Mouse (Mus musculus) intestine, embryonic 15.5 days (tissue): ENCODE measurements around the gene Cacna2d3. TPM values are rescaled to one million over a fixed set of nuclear protein-coding genes. Genes with fewer than 3 reads are reported as not detected.

ENCODE experiments used
- ATAC-seq: fragments of 200-750 bp; cut with Nextera tagmentation; 2 replicates; pipeline ENCODE4 v1.8.0; 2017; ENCODE audit warnings: moderate TSS enrichment, moderate library complexity
- H3K27ac ChIP-seq: fragments of 300-500 bp; sonication (generic); 2 replicates; pipeline ENCODE4 v1.5.1; 2015; ENCODE audit warnings: mild to moderate bottlenecking, inconsistent platforms
- H3K27me3 ChIP-seq: fragments of 300-500 bp; sonication (generic); replicated peaks from 2 replicates; pipeline ENCODE4 v1.6.1; 2015; ENCODE audit warnings: inconsistent platforms
- H3K36me3 ChIP-seq: fragments of 300-500 bp; sonication (generic); 2 replicates; pipeline ENCODE4 v1.6.1; 2015; ENCODE audit warnings: inconsistent platforms
- H3K4me1 ChIP-seq: fragments of 300-500 bp; sonication (generic); replicated peaks from 2 replicates; pipeline ENCODE4 v1.6.1; 2015; ENCODE audit warnings: inconsistent platforms
- H3K4me2 ChIP-seq: fragments of 300-500 bp; sonication (generic); replicated peaks from 2 replicates; pipeline ENCODE4 v1.6.1; 2015; ENCODE audit warnings: mild to moderate bottlenecking, inconsistent platforms
- H3K4me3 ChIP-seq: fragments of 300-500 bp; sonication (generic); replicated peaks from 2 replicates; pipeline ENCODE4 v1.5.1; 2015; ENCODE audit warnings: inconsistent platforms
- H3K9ac ChIP-seq: fragments of 300-500 bp; sonication (generic); 2 replicates; pipeline ENCODE4 v1.6.1; 2015; ENCODE audit warnings: inconsistent platforms
- H3K9me3 ChIP-seq: fragments of 300-500 bp; sonication (generic); 2 replicates; pipeline ENCODE4 v1.6.1; 2016; ENCODE audit warnings: inconsistent platforms
- WGBS: fragments of 180-500 bp; shearing (Covaris S2); methylation state at CpG from one replicate; pipeline ENCODE4 v1.1.7; 2015; 5-methylcytosine and 5-hydroxymethylcytosine counted together
- polyA plus RNA-seq: library from polyadenylated mRNA; unstranded; fragments of >200 nt; fragmentation: Nextera tagmentation; extraction: Ambion mirVana; gene quantifications from 2 replicates; pipeline ENCODE4 v1.2.1, GENCODE M21; 2015

Cacna2d3 gene
- polyA plus RNA-seq, 1 experiment from 2014 or later, result 1.4 TPM

DNA sequence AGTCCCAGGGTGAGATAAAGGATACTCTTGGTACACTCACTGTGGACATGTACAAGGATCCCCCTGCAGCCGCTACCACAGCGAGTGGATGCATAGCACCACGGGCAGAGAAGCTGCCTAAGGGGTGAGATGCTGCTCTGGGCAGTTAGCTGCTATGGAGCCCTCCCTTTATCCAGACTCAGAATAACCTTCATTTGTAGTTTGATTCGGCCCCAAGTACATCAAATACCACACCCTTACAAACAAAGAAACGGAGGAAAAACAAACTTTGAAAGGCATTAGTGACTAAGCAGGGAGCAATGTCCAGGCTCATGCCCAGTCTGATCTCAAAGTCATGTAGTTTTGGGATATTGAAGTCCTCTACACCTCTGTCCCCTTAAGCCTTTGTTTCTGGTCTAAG lies 386.8 kb downstream of the Cacna2d3 start:
- no peaks in the 10 kb centered on the region for H3K27me3 ChIP-seq
- H3K4me1 ChIP-seq, result no peaks in the 10 kb centered on the region
- no peak overlapping the region for H3K4me2 ChIP-seq
- ATAC-seq, result no peak
- no peaks in the 10 kb centered on the region for H3K36me3 ChIP-seq
- no peak overlapping the region for H3K9ac ChIP-seq
- no peaks in the 10 kb centered on the region for H3K9me3 ChIP-seq
- H3K4me3 ChIP-seq, result no peak overlapping the region
- 76% methylated on average over 5 of the region's 5 CpGs for WGBS
- no peak overlapping the region for H3K27ac ChIP-seq

DNA sequence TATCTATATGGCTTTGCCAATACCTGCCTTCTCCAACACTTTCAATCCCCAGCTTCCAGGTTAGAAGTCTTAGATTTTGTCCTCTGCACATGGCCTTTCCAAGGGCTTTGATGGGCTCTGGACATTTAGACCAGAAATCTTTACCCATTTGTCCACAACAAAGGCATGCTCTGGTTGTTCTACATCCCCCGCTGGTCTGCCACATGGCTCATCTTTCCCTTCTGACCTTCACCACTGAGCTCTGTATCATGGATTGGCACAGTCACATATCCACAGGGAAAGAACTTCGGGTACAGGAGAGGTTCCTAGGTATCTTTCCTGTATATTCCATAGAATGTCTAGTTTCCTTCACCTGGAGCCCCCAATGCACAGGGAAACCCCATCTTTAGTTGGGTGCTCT lies 387.4 kb downstream of the Cacna2d3 start:
- Histone ChIP-seq H3K4me1 (no peaks in the 10 kb centered on the region), H3K27ac (no peak overlapping the region), H3K27me3 (no peaks in the 10 kb centered on the region), H3K36me3 (no peaks in the 10 kb centered on the region), H3K9me3 (no peaks in the 10 kb centered on the region), H3K9ac (no peak overlapping the region), H3K4me3 (no peak overlapping the region), H3K4me2 (no peak overlapping the region)
- no peak for ATAC-seq
- WGBS, result 81% methylated on average over 2 of the region's 2 CpGs

DNA sequence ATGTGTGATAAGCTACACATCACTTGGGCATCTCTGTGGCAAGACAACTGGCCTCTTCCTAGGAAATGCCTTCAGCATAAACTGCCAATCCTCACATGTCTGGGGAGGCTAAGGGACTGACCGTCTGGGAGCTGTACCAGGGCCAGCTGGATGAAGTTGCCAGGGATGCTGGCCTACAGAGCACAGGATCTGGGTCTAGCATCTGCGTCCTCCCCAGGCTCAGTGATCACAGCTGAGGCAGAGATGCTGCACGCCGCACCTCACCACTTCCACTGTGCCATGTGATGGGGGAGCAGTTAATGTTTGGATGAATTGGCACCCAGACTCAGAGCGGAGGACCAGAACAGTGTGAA lies 397.3 kb downstream of the Cacna2d3 start:
- WGBS, result 89% methylated on average over 5 of the region's 5 CpGs
- H3K4me2 ChIP-seq, result no peak overlapping the region
- H3K4me3 ChIP-seq, result no peak overlapping the region
- no peak for ATAC-seq
- no peak overlapping the region for H3K9ac ChIP-seq
- H3K36me3 ChIP-seq, result no peaks in the 10 kb centered on the region
- no peaks in the 10 kb centered on the region for H3K9me3 ChIP-seq
- no peaks in the 10 kb centered on the region for H3K4me1 ChIP-seq
- no peaks in the 10 kb centered on the region for H3K27me3 ChIP-seq
- H3K27ac ChIP-seq, result no peak overlapping the region

DNA sequence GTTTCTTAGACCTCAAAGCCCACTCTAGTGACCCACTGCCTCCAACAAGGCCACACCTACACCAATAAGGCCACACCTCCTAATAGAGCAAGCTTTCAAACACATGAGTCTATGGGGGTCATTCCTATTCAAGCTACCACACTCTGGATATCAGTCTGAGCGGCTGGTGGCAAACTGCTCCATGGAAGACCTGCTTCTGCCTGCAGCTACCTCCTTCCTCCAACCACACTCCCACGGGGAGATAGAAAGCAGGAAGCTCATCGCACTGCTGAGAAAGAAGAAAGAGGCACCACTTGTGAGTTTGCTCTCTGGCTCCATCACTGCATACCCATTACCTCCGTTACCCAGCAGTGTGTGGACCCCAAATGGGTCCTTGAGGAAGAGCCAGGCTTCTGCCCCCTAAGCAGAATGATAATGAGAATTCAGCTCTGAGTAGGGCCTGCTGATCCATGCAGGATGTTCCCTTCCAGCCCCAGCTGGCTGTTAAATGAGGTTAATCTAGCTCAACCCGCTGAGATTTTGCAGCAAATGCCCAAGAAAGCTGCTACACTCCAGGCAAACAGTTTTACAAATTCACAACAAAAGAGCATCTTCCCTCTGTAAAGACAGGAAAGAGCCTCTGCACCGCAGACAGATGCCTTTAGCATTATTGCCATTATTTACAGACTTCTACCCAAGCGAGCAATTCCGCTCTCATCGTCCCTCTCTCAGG lies 397.8 kb downstream of the Cacna2d3 start:
- no peak overlapping the region for H3K27ac ChIP-seq
- no peak overlapping the region for H3K4me2 ChIP-seq
- WGBS, result 79% methylated on average over 9 of the region's 9 CpGs
- H3K4me1 ChIP-seq, result no peaks in the 10 kb centered on the region
- H3K36me3 ChIP-seq, result no peaks in the 10 kb centered on the region
- no peaks in the 10 kb centered on the region for H3K27me3 ChIP-seq
- H3K9ac ChIP-seq, result no peak overlapping the region
- H3K9me3 ChIP-seq, result no peaks in the 10 kb centered on the region
- no peak overlapping the region for H3K4me3 ChIP-seq
- no peak for ATAC-seq

DNA sequence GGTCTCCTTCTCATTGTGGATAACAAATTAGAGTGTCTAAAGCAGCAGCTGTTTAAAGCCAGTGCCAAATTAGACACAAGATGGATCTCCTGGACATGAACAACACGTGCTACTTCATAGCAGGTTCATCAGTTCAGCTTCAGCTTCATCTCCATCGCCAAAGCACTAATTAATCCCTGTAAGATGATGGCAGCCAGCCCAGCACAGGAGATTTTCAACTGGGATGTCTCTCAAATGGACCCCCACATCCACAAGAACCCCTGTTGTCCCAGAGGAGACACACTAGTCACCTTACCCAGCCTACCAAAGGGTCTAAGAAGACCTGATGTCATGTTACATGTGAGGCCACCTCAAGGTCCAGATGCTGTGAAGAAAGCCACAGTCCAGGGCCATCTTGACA lies 408.2 kb downstream of the Cacna2d3 start:
- H3K27ac ChIP-seq, result no peak overlapping the region
- ATAC-seq, result no peak
- 77% methylated on average over 2 of the region's 2 CpGs for WGBS
- no peak overlapping the region for H3K4me3 ChIP-seq
- H3K9me3 ChIP-seq, result no peaks in the 10 kb centered on the region
- H3K27me3 ChIP-seq, result no peaks in the 10 kb centered on the region
- H3K9ac ChIP-seq, result no peak overlapping the region
- no peak overlapping the region for H3K4me2 ChIP-seq
- no peaks in the 10 kb centered on the region for H3K36me3 ChIP-seq
- H3K4me1 ChIP-seq, result no peaks in the 10 kb centered on the region

DNA sequence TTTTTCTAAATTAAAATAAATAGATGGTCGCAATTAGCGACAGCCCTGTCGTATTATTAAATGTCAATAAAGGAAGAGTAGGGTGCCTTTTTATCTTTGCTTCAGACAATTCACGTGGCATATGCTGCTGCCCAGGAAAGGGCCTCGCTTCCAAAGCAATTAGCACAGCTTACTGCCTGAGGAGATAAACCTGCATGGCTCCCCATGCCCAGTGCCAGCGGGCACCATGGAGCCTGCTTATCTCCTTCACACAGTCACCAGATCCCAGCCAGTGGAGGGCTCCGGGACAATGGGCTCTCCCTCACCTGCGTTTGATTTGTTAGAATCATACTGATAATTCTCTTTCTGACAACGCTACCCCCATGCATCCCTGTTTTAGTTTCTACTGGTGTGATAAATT lies 416.0 kb downstream of the Cacna2d3 start:
- Histone ChIP-seq H3K4me2 (no peak overlapping the region), H3K27me3 (no peaks in the 10 kb centered on the region), H3K9ac (no peak overlapping the region), H3K9me3 (no peaks in the 10 kb centered on the region), H3K27ac (no peak overlapping the region), H3K4me1 (no peaks in the 10 kb centered on the region), H3K4me3 (no peak overlapping the region), H3K36me3 (no peaks in the 10 kb centered on the region)
- no peak for ATAC-seq
- WGBS, result 76% methylated on average over 9 of the region's 9 CpGs

DNA sequence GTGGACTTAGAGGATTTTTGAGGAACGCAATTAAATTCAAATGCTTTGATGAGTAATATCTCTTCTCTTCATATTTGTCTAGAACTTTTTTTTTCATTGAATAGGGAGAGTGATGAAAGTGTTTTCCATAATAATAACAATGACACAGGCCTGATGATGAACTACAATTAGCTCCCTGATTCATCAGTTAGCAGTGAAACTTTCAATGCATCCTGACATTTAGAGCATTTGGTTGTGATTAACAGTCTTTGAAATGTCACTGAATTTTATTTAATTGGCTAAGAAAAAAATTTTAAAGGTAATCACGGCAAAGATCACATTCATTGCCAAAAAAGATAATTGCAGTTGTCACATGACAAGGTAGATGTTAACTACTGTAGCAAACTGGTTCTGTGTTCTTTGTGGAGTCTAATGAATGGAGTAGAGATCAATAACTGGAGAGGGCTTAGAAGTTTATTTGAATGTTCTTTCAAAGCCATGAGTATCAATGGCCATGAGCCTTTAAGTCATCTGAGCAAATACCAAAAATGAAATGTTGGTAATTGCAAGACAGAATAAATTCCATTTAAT lies 425.4 kb downstream of the Cacna2d3 start:
- no peak for ATAC-seq
- H3K27me3 ChIP-seq, result no peaks in the 10 kb centered on the region
- H3K4me3 ChIP-seq, result no peak overlapping the region
- H3K9me3 ChIP-seq, result no peaks in the 10 kb centered on the region
- H3K4me1 ChIP-seq, result no peaks in the 10 kb centered on the region
- no peak overlapping the region for H3K27ac ChIP-seq
- no peaks in the 10 kb centered on the region for H3K36me3 ChIP-seq
- WGBS, result 80% methylated on average over 2 of the region's 2 CpGs
- H3K4me2 ChIP-seq, result no peak overlapping the region
- no peak overlapping the region for H3K9ac ChIP-seq

DNA sequence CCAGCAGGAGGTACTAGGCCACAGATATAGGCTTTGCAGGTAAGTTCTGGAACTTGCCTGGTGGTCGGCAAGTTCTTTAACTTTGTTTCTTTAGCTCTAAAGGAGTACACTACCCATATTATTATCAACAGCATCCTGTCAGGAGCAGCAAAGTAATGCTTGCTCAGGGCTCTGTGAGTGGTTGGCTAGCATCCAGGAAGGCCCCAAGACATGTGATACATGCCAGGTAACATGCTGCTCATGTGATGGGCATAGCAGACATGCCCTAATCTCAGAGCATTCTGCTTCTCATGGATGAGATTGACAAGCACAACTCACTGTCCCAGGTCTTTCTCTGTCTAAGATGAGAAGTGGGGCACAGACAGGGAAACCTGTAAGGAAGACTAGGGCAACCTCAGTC lies 442.8 kb downstream of the Cacna2d3 start:
- H3K27ac ChIP-seq, result no peak overlapping the region
- no peaks in the 10 kb centered on the region for H3K9me3 ChIP-seq
- H3K4me1 ChIP-seq, result no peaks in the 10 kb centered on the region
- WGBS, result 91% methylated on average over 1 of the region's 1 CpGs
- no peak for ATAC-seq
- H3K27me3 ChIP-seq, result no peaks in the 10 kb centered on the region
- no peaks in the 10 kb centered on the region for H3K36me3 ChIP-seq
- no peak overlapping the region for H3K4me2 ChIP-seq
- H3K9ac ChIP-seq, result no peak overlapping the region
- no peak overlapping the region for H3K4me3 ChIP-seq

DNA sequence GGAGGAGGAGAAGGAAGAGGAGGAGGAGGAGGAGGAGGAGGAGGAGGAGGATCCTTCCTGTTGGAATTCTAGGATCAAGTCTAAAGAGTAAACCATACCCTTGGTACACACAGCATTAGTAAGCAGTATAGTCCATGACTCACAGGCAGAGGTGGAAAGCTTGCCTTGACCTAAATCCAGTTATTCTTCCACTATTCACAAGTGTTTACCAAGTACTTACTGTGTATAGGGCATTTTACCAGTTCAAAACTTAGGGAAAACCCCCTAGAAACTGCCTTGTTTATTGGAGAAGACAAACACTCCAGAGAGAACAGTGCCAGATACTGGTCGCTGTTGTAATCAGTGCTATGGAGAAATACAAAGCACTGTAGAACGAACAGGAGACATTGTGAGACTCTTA lies 443.3 kb downstream of the Cacna2d3 start:
- H3K9me3 ChIP-seq, result no peaks in the 10 kb centered on the region
- 73% methylated on average over 2 of the region's 2 CpGs for WGBS
- H3K4me2 ChIP-seq, result no peak overlapping the region
- no peak overlapping the region for H3K27ac ChIP-seq
- ATAC-seq, result no peak
- H3K4me3 ChIP-seq, result no peak overlapping the region
- no peaks in the 10 kb centered on the region for H3K36me3 ChIP-seq
- no peaks in the 10 kb centered on the region for H3K27me3 ChIP-seq
- H3K9ac ChIP-seq, result no peak overlapping the region
- no peaks in the 10 kb centered on the region for H3K4me1 ChIP-seq

DNA sequence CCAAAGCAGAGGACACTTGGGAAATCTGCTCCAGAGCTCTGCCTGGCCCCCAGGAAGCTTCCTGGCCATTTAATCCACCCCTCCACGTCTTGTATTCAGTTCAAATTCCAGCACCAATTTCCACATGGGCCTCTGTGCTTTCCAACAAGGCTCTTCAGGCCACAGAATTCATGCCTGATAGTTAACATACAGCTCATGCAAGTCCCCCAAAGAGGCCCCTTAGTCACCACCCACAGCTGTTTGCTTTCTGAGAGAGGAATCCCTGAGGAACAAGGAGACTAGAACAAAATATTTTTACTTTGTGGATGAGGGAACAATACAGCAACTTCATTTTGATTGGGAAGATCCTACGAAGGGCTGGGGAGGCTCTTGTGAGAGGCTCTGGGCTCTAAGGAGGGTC lies 444.0 kb downstream of the Cacna2d3 start:
- Histone ChIP-seq H3K27me3 (no peaks in the 10 kb centered on the region), H3K36me3 (no peaks in the 10 kb centered on the region), H3K4me1 (no peaks in the 10 kb centered on the region), H3K9ac (no peak overlapping the region), H3K4me2 (no peak overlapping the region), H3K27ac (no peak overlapping the region), H3K9me3 (no peaks in the 10 kb centered on the region), H3K4me3 (no peak overlapping the region)
- no peak for ATAC-seq
- 46% methylated on average over 2 of the region's 2 CpGs for WGBS

DNA sequence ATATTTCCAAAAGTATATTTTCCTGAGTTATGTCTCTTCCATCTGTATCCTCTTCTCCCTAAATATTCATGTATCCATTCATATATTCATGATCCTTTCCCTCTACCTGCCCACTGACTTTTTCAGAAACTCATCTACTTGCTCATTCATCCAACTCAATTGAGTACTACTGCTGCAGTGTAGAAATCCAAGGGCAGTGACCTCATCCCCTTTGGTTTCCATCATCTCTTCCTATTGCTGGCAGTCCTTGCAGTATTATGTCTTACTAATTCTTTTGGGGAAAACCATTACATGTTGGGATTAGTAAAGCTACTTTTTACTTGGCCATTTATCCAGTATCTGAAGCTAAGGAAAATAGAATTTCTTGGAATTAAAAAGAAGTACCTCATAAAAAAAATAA lies 447.8 kb downstream of the Cacna2d3 start:
- H3K9ac ChIP-seq, result no peak overlapping the region
- no peak overlapping the region for H3K27ac ChIP-seq
- H3K9me3 ChIP-seq, result no peaks in the 10 kb centered on the region
- no peaks in the 10 kb centered on the region for H3K4me1 ChIP-seq
- no peak overlapping the region for H3K4me3 ChIP-seq
- no peak for ATAC-seq
- H3K4me2 ChIP-seq, result no peak overlapping the region
- H3K27me3 ChIP-seq, result no peaks in the 10 kb centered on the region
- no peaks in the 10 kb centered on the region for H3K36me3 ChIP-seq

DNA sequence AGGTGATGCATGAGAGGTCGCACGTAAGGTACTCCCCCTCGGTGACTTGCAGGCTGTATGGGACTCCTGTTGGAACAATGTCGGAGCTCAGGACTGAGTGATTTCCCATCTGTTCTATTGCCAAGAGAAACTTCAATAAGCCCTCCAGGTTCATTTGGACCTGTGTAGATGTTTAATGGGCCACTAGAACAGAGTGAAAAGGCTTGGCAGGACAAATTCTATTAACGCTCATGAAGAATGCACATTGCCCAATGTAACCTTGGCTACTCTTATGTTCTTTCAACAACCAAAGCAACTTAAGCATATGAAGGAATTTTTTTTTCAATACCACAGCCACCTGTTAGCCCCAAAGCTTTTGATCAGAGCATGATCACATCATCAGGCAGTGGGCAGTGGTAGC lies 451.1 kb downstream of the Cacna2d3 start:
- no peak overlapping the region for H3K27ac ChIP-seq
- H3K4me1 ChIP-seq, result no peaks in the 10 kb centered on the region
- no peaks in the 10 kb centered on the region for H3K36me3 ChIP-seq
- no peak overlapping the region for H3K9ac ChIP-seq
- no peaks in the 10 kb centered on the region for H3K27me3 ChIP-seq
- no peak overlapping the region for H3K4me3 ChIP-seq
- H3K9me3 ChIP-seq, result no peaks in the 10 kb centered on the region
- H3K4me2 ChIP-seq, result no peak overlapping the region
- ATAC-seq, result no peak
- 96% methylated on average over 5 of the region's 5 CpGs for WGBS

DNA sequence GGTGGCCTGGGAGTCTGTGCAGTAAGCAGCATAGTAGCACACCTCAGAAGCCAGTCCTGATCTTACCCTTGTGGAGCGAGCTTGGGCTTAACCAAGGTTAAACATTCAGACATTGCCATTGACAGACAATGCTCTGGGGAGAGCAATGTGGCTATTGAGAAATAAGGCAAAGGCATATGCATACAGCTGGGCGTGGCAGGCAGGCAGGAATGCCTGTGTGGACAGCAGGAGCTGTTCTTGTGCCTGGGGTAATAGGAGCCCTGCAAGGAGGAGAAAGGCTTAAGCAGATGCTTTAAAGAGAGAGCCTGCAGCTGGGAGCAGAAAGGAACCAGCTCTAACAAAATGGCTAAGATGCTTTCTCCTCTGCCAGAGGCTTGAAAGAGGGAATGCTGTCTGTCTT lies 451.8 kb downstream of the Cacna2d3 start:
- no peak for ATAC-seq
- H3K9me3 ChIP-seq, result no peaks in the 10 kb centered on the region
- H3K9ac ChIP-seq, result no peak overlapping the region
- no peaks in the 10 kb centered on the region for H3K27me3 ChIP-seq
- no peaks in the 10 kb centered on the region for H3K4me1 ChIP-seq
- H3K27ac ChIP-seq, result no peak overlapping the region
- 48% methylated on average over 2 of the region's 2 CpGs for WGBS
- no peak overlapping the region for H3K4me3 ChIP-seq
- no peak overlapping the region for H3K4me2 ChIP-seq
- no peaks in the 10 kb centered on the region for H3K36me3 ChIP-seq
